In the genomic region with DNA sequence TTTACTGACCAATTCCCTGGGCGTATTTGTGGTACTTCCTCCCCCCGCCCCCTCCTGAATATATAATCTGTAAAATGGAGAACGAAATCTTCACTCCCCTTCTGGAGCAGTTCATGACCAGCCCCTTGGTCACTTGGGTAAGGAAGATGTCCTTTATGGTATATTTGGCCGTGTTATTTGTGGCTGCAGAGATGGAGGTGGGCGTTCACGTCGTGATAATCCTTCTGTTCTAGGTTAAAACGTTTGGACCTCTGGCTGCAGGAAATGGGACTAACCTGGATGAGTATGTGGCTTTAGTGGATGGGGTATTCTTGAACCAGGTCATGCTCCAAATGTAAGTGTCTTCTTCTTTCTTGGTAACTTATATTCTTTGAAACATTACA, we compare ENCODE assay signal across 8 mouse cellular contexts. TPM values are rescaled to one million over a fixed set of nuclear protein-coding genes. Genes with fewer than 3 reads are reported as not detected.
DNase-seq lines count a peak whose midpoint lies in the region; ATAC-seq and TF ChIP-seq lines count a peak whose summit lies in the region.

No protein-coding gene starts in this region.

- no peaks in the 10 kb centered on the region for H3K36me3 ChIP-seq in heart, embryonic 16.5 days (ENCODE audit: control insufficient read depth, insufficient read depth)
- H3K36me3 ChIP-seq in liver, embryonic 16.5 days (ENCODE audit: control insufficient read depth, insufficient read depth): no peaks in the 10 kb centered on the region

- no peak for TF ChIP-seq CTCF in brain, embryonic 14.5 days (IDR thresholded peaks at IDR 0.05; ENCODE audit: borderline replicate concordance, extremely low read depth, insufficient read depth, insufficient read length)

- WGBS in heart, embryonic 16.5 days: 0% methylated on average over 8 of the region's 8 CpGs
- 0% methylated on average over 8 of the region's 8 CpGs for WGBS in liver, embryonic 16.5 days (ENCODE audit: insufficient replicate concordance)

- peak overlapping the region; percentile 76 for H3K4me3 ChIP-seq in heart, embryonic 16.5 days (ENCODE audit: low read length)
- H3K4me3 ChIP-seq in liver, embryonic 16.5 days (ENCODE audit: low read depth, low read length): peak overlapping the region; percentile 76

- H3K9me3 ChIP-seq in heart, embryonic 16.5 days (replicated peaks; ENCODE audit: control insufficient read depth, low read length): no peaks in the 10 kb centered on the region
- H3K9me3 ChIP-seq in liver, embryonic 16.5 days (replicated peaks; ENCODE audit: control insufficient read depth, low read length): no peaks in the 10 kb centered on the region

- no peak for TF ChIP-seq POLR2A in brain, embryonic 14.5 days (IDR thresholded peaks at IDR 0.05; ENCODE audit: borderline replicate concordance, extremely low read depth, insufficient read depth, insufficient read length, poor library complexity, severe bottlenecking)

- DNase-seq in left cerebral cortex, adult 11 months (ENCODE audit: low spot score): peak; percentile 22
- no peak for DNase-seq in left cerebral cortex, postnatal 25 days (ENCODE audit: low spot score in 2 of 2)
- DNase-seq in brain, embryonic 14.5 days (ENCODE audit: low read depth): peak; percentile 63
- DNase-seq in urinary bladder, postnatal 10 days (ENCODE audit: low spot score): no peak
- no peak for DNase-seq in thymus, adult 18-20 months
- DNase-seq in spleen, postnatal 4 days (ENCODE audit: low spot score in 2 of 2): no peak

- intact Hi-C loops in left cerebral cortex, postnatal 25 days (cut with DNase I): loop anchor here (5.0 to 10.0 kb wide), 3 partner anchors 107 to 321 kb away; a partner anchor contains a TSS

- H3K4me1 ChIP-seq in heart, embryonic 16.5 days (ENCODE audit: control insufficient read depth, insufficient read depth, low read length): peaks cover 5% of the 10 kb centered on the region
- H3K4me1 ChIP-seq in liver, embryonic 16.5 days (ENCODE audit: control insufficient read depth, low read depth, low read length): peaks cover 2% of the 10 kb centered on the region

- peak overlapping the region; percentile 95 for H3K27ac ChIP-seq in heart, embryonic 16.5 days (ENCODE audit: low read length)
- H3K27ac ChIP-seq in liver, embryonic 16.5 days (ENCODE audit: low read length): peak overlapping the region; percentile 72

- no peaks in the 10 kb centered on the region for H3K27me3 ChIP-seq in heart, embryonic 16.5 days (ENCODE audit: control insufficient read depth, insufficient read depth, low read length)
- no peaks in the 10 kb centered on the region for H3K27me3 ChIP-seq in liver, embryonic 16.5 days (ENCODE audit: control insufficient read depth, insufficient read depth, low read depth, low read length)

- ATAC-seq in heart, embryonic 16.5 days (replicated peaks; ENCODE audit: extremely low read depth, insufficient read depth, low FRiP score): no peak
- no peak for ATAC-seq in liver, embryonic 16.5 days (ENCODE audit: low read depth)

- H3K9ac ChIP-seq in heart, embryonic 16.5 days (ENCODE audit: low read length): peak overlapping the region; percentile 96
- peak overlapping the region; percentile 80 for H3K9ac ChIP-seq in liver, embryonic 16.5 days (ENCODE audit: low read depth, low read length)

- H3K4me2 ChIP-seq in heart, embryonic 16.5 days (ENCODE audit: low read depth, low read length): peak overlapping the region; percentile 82
- peak overlapping the region; percentile 92 for H3K4me2 ChIP-seq in liver, embryonic 16.5 days (ENCODE audit: low read depth, low read length)

RNA-seq across cellular contexts. Expression of a gene that starts 0.8 kb away (rescaled TPM):
- total RNA-seq in left cerebral cortex, postnatal 25 days (2021): 10 to 100 TPM; 64.5 to 67.8 TPM
- polyA plus RNA-seq in brain, embryonic 14.5 days (2012; rRNA removed): 26.2 and 31.7 TPM in 2 replicates
- 18.4 and 19.3 TPM in 2 replicates for polyA plus RNA-seq in heart, embryonic 16.5 days (2015; fragmentation: Nextera tagmentation; extraction: Ambion mirVana)
- 2.9 and 3.2 TPM in 2 replicates for polyA plus RNA-seq in liver, embryonic 16.5 days (2015; fragmentation: Nextera tagmentation; extraction: Ambion mirVana)

Comparison
In these comparisons a context has a peak if more than half of its experiments do, and no peak if none do; other contexts are left out.
1. DNase-seq: peak in left cerebral cortex, adult 11 months (single experiment) and brain, embryonic 14.5 days (single experiment); none in left cerebral cortex, postnatal 25 days (0 of 2), urinary bladder, postnatal 10 days (single experiment), thymus, adult 18-20 months (0 of 2) and spleen, postnatal 4 days (0 of 2).